Mouse (Mus musculus): ENCODE measurements around the gene Cyp39a1. TPM values are rescaled to one million over a fixed set of nuclear protein-coding genes. Genes with fewer than 3 reads are reported as not detected.

The Cyp39a1 gene
- polyA plus RNA-seq, 2 experiments = 2.0 to 3.3 TPM

DNA sequence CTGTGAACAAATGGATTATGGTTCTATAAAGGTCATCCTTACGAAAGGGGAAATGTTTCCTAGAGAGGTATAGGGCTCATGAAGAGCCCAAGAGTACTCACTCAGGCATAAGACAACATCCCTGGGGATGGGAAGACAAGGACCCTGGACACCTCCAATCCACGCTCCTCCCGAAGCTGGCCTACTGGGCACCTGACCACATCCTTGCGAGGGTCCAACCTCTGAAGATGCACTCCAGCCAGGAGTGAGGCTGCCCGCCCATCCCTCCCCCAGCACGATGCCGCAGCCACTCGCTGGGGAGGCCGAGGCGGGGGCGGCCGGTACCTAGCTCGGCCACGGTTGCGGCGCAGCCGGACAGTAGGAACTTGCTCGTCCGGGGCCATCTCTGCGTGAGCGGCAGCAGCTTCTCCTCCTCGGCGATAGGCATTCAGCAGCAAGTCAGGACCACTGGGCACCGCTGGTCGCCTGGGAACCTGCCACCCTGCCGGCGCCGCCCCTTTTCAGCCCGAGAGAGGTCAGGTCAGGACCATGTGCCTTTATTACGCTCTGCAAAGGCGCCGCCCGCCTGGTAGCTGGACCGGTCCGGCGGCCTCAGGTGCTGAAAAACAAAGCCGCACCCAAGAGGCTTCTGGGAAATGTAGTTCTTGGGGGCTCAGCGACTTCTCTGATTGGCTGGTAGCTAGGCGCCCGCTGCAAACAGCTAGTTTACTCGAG lies 492 bp upstream of the Cyp39a1 start, which contains the start of gene Slc25a27:
Slc25a27 (minus strand) TSS at position 639 of the 714 bp plus-strand sequence.
- Histone ChIP-seq H3K9ac (replicated peaks) (peak within 1 kb of the TSS; percentile 44), H3K9me3 (ENCODE audit: control insufficient read depth, low read length) (no peaks in the 10 kb centered on the region), H3K27ac (no peak within 1 kb of the TSS), H3K4me2 (ENCODE audit: low read depth) (peak within 1 kb of the TSS; percentile 71), H3K4me3 (ENCODE audit: insufficient read depth in 1 of 2, low read depth in 2 of 2, low read length in 2 of 2) (peak within 1 kb of the TSS; percentile 62 to 65), H3K36me3 (replicated peaks; ENCODE audit: control insufficient read depth, insufficient read depth, low read depth) (no peaks in the 10 kb centered on the region), H3K4me1 (replicated peaks; ENCODE audit: control insufficient read depth in 2 of 2, insufficient read depth in 2 of 2, low read length in 1 of 2) (0 out of 4 replicates have a peak, but pooled peaks cover 0 to 2% of the 10 kb centered on the region in 2 experiments), H3K27me3 (ENCODE audit: control insufficient read depth, insufficient read depth, low read length) (no peaks in the 10 kb centered on the region)
- DNase-seq (ENCODE audit: low read depth in 3 of 3, low spot score in 3 of 3) (peak; percentile 64 to 66 (median 65)), ATAC-seq (ENCODE audit: insufficient read depth) (peak; percentile 90)
- WGBS (ENCODE audit: insufficient replicate concordance) = 1% methylated on average over 41 of the region's 41 CpGs
- TF ChIP-seq EP300 (IDR thresholded peaks at IDR 0.05; ENCODE audit: low read depth) (no peak), CTCF (IDR thresholded peaks at IDR 0.05; ENCODE audit: low read depth) (no peak)

DNA sequence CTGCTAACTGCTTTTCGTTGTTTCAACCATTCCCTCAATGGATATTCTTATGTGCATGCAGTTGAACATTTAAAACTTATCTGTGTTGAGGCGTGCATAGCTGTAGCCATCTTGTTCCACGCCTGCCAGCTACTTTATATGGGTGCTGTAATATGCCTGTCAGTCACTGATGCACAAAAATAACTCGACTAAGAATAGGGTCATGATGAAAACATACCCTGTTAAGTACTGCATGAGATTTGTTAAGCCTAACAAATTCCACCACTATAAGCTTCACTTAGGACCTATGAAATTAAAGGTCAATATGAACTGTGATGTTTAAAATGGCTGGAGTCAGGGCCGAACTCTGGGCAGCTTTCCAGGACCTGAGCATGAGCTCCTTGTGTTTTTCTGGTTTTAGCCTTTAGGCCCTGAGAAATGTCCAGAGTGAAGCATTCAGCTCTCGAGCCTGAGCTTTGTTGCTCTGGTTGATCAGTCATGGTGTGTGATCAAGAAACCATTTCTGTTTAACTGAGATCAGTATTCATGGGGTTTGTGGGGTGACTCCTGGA lies 2.0 kb downstream of the Cyp39a1 start:
- Histone ChIP-seq H3K9me3 (ENCODE audit: control insufficient read depth, low read length) (no peaks in the 10 kb centered on the region), H3K27me3 (ENCODE audit: control insufficient read depth, insufficient read depth, low read length) (no peaks in the 10 kb centered on the region), H3K4me2 (ENCODE audit: low read depth) (no peak overlapping the region; the same call in 1 of the 2 replicates), H3K4me3 (ENCODE audit: insufficient read depth in 1 of 2, low read depth in 2 of 2, low read length in 2 of 2) (no peak overlapping the region), H3K36me3 (replicated peaks; ENCODE audit: control insufficient read depth, insufficient read depth, low read depth) (no peaks in the 10 kb centered on the region), H3K9ac (replicated peaks) (no peak overlapping the region), H3K27ac (no peak overlapping the region), H3K4me1 (replicated peaks; ENCODE audit: control insufficient read depth in 2 of 2, insufficient read depth in 2 of 2, low read length in 1 of 2) (0 out of 4 replicates have a peak, but pooled peaks cover 0 to 2% of the 10 kb centered on the region in 2 experiments)
- DNase-seq (ENCODE audit: low read depth in 3 of 3, low spot score in 3 of 3) = no peak
- TF ChIP-seq EP300 (IDR thresholded peaks at IDR 0.05; ENCODE audit: low read depth) = no peak
- TF ChIP-seq CTCF (IDR thresholded peaks at IDR 0.05; ENCODE audit: low read depth) = no peak
- 53% methylated on average over 6 of the region's 6 CpGs for whole genome bisulfite sequencing (ENCODE audit: insufficient replicate concordance)
- ATAC-seq (ENCODE audit: insufficient read depth) = no peak

DNA sequence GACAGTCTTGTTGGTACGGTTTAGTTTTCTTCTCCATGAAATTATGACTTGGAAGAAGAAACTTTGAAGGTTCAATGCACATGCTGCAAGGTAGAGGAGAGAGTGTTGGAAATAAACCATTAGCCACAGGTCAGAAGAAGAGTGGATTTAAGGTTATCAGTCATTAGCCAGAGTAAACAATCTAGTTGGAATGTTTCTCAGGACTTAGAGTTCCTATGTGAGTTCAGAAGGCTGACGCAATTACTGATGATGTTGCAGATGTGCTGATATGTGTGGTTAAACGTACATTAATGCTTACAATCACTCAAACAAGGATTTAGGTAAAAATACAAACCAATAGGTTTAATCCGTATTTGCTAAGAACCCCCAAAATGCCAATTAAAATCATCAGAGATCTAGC lies 4.7 kb downstream of the Cyp39a1 start:
- H3K9ac ChIP-seq (replicated peaks) = no peak overlapping the region

DNA sequence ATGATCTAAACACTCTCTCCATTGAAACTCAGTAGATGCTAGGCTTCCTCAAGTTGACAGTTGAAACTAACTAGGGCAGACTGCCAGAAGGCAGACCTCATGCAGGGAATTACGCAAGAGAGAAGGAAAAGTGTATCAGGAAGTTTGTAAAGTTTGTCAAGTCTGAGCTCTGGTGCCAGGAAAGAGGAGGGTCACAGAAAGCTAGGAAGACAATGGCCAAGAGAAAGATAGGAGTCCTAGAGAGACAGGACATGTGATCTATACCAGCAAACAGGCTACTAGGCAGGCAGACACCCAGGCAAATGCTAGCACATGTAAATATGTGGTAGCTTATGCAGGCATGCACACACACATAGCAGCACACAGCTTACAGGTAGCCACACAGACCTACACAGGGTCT lies 8.0 kb downstream of the Cyp39a1 start:
- H3K27me3 ChIP-seq (ENCODE audit: control insufficient read depth, insufficient read depth, low read length) = no peaks in the 10 kb centered on the region
- no peak overlapping the region for H3K4me2 ChIP-seq (ENCODE audit: low read depth)
- H3K9me3 ChIP-seq (ENCODE audit: control insufficient read depth, low read length) = no peaks in the 10 kb centered on the region
- H3K9ac ChIP-seq (replicated peaks) = no peak overlapping the region
- 45% methylated on average over 1 of the region's 1 CpGs for WGBS (ENCODE audit: insufficient replicate concordance)
- no peaks in the 10 kb centered on the region for H3K36me3 ChIP-seq (replicated peaks; ENCODE audit: control insufficient read depth, insufficient read depth, low read depth)
- H3K4me1 ChIP-seq (replicated peaks; ENCODE audit: control insufficient read depth in 2 of 2, insufficient read depth in 2 of 2, low read length in 1 of 2) = peaks cover 0 to 8% of the 10 kb centered on the region in 2 experiments; a peak in 2 of 4 replicates
- no peak overlapping the region for H3K4me3 ChIP-seq (ENCODE audit: insufficient read depth in 1 of 2, low read depth in 2 of 2, low read length in 2 of 2)
- ATAC-seq (ENCODE audit: insufficient read depth) (no peak), DNase-seq (ENCODE audit: low read depth in 3 of 3, low spot score in 3 of 3) (no peak)
- H3K27ac ChIP-seq = no peak overlapping the region
- TF ChIP-seq EP300 (IDR thresholded peaks at IDR 0.05; ENCODE audit: low read depth) (no peak), CTCF (IDR thresholded peaks at IDR 0.05; ENCODE audit: low read depth) (no peak)

More for the DNA sequence above, 4.7 kb downstream of the Cyp39a1 start:
- DNase-seq (ENCODE audit: low read depth in 3 of 3, low spot score in 3 of 3) = peak in 1 of 3 experiments; percentile 30
- ATAC-seq (ENCODE audit: insufficient read depth) = no peak
- Histone ChIP-seq H3K4me3 (ENCODE audit: insufficient read depth in 1 of 2, low read depth in 2 of 2, low read length in 2 of 2) (no peak overlapping the region), H3K4me2 (ENCODE audit: low read depth) (no peak overlapping the region), H3K27ac (no peak overlapping the region), H3K9me3 (ENCODE audit: control insufficient read depth, low read length) (no peaks in the 10 kb centered on the region), H3K4me1 (replicated peaks; ENCODE audit: control insufficient read depth in 2 of 2, insufficient read depth in 2 of 2, low read length in 1 of 2) (peaks cover 0 to 8% of the 10 kb centered on the region in 2 experiments; a peak in 2 of 4 replicates), H3K36me3 (replicated peaks; ENCODE audit: control insufficient read depth, insufficient read depth, low read depth) (no peaks in the 10 kb centered on the region), H3K27me3 (ENCODE audit: control insufficient read depth, insufficient read depth, low read length) (no peaks in the 10 kb centered on the region)
- WGBS (ENCODE audit: insufficient replicate concordance) = 50% methylated on average over 4 of the region's 4 CpGs
- no peak for TF ChIP-seq CTCF (IDR thresholded peaks at IDR 0.05; ENCODE audit: low read depth)
- no peak for TF ChIP-seq EP300 (IDR thresholded peaks at IDR 0.05; ENCODE audit: low read depth)

DNA sequence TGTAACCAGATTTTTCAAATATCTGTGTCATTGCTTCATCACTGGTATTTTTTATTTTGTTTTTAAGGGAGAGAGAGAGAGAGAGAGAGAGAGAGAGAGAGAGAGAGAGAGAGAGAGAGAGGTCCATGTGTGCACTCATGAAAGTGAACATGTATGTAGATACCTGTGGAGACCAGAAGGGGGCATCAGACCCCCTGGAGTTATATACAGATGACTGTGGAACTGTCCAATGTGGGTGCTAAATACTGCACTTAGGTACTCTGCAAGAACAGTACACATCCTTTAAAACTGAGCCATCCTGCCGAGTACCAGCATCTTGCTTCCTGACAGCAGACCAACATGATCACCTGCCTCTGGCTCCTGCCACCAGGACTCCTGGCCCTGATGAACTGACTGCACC lies 9.0 kb downstream of the Cyp39a1 start:
- no peak overlapping the region for H3K9ac ChIP-seq (replicated peaks)
- H3K27ac ChIP-seq = no peak overlapping the region
- no peaks in the 10 kb centered on the region for H3K36me3 ChIP-seq (replicated peaks; ENCODE audit: control insufficient read depth, insufficient read depth, low read depth)
- H3K4me1 ChIP-seq (replicated peaks; ENCODE audit: control insufficient read depth in 2 of 2, insufficient read depth in 2 of 2, low read length in 1 of 2) = peaks cover 0 to 8% of the 10 kb centered on the region in 2 experiments; a peak in 2 of 4 replicates
- TF ChIP-seq CTCF (IDR thresholded peaks at IDR 0.05; ENCODE audit: low read depth) (0 out of 2 replicates have a peak, but pooled peaks have one; percentile 13), EP300 (IDR thresholded peaks at IDR 0.05; ENCODE audit: low read depth) (no peak)
- H3K27me3 ChIP-seq (ENCODE audit: control insufficient read depth, insufficient read depth, low read length) = no peaks in the 10 kb centered on the region
- no peak overlapping the region for H3K4me2 ChIP-seq (ENCODE audit: low read depth)
- DNase-seq (ENCODE audit: low read depth in 3 of 3, low spot score in 3 of 3) (no peak), ATAC-seq (ENCODE audit: insufficient read depth) (no peak)
- WGBS (ENCODE audit: insufficient replicate concordance) = 67% methylated on average over 1 of the region's 1 CpGs
- H3K9me3 ChIP-seq (ENCODE audit: control insufficient read depth, low read length) = no peaks in the 10 kb centered on the region
- no peak overlapping the region for H3K4me3 ChIP-seq (ENCODE audit: insufficient read depth in 1 of 2, low read depth in 2 of 2, low read length in 2 of 2)
